Mouse (Mus musculus) kidney, postnatal 0 days (tissue): ENCODE results near the gene Tenm4. TPM values are rescaled to one million over a fixed set of nuclear protein-coding genes. Genes with fewer than 3 reads are reported as not detected.

Experiments
- ATAC-seq: fragments of 200-750 bp; cut with Nextera tagmentation; replicated peaks from 2 replicates; pipeline ENCODE4 v1.8.0; 2017; ENCODE audit warnings: low read depth, moderate number of reproducible peaks, moderate TSS enrichment, moderate library complexity; ENCODE audit not compliant: low FRiP score
- DNase-seq: peaks from one replicate; pipeline ENCODE4 v3.0.0-alpha.2; 2016; ENCODE audit warnings: low spot score
- H3K27ac ChIP-seq: fragments of 300-500 bp; sonication (generic); 2 replicates; pipeline ENCODE4 v1.5.1; 2014; ENCODE audit warnings: mild to moderate bottlenecking
- H3K27me3 ChIP-seq: fragments of 300-500 bp; sonication (generic); 2 replicates; pipeline ENCODE4 v1.6.1; 2014; ENCODE audit warnings: low read length, mixed read lengths; ENCODE audit not compliant: insufficient read depth
- H3K36me3 ChIP-seq: fragments of 300-500 bp; sonication (generic); 2 replicates; pipeline ENCODE4 v1.6.1; 2014; ENCODE audit warnings: low read length, mixed read lengths; ENCODE audit not compliant: insufficient read depth
- H3K4me1 ChIP-seq: fragments of 300-500 bp; sonication (generic); replicated peaks from 2 replicates; pipeline ENCODE4 v1.6.1; 2014; ENCODE audit warnings: antibody characterized with exemption, low read length, mixed read lengths; ENCODE audit not compliant: insufficient read depth
- H3K4me2 ChIP-seq: fragments of 300-500 bp; sonication (generic); 2 replicates; pipeline ENCODE4 v1.6.1; 2014; ENCODE audit warnings: mild to moderate bottlenecking, low read length, moderate library complexity, mixed read lengths
- H3K4me3 ChIP-seq: fragments of 300-500 bp; sonication (generic); replicated peaks from 2 replicates; pipeline ENCODE4 v1.5.1; 2014; ENCODE audit warnings: low read depth, low read length
- H3K9ac ChIP-seq: fragments of 300-500 bp; sonication (generic); 2 replicates; pipeline ENCODE4 v1.6.1; 2014; ENCODE audit warnings: low read depth, low read length
- H3K9me3 ChIP-seq: fragments of 300-500 bp; sonication (generic); replicated peaks from 2 replicates; pipeline ENCODE4 v1.6.1; 2016; ENCODE audit warnings: low read length, inconsistent platforms, mixed read lengths
- CTCF ChIP-seq: IDR thresholded peaks from 2 replicates; pipeline ENCODE4 v1.5.1; 2016; ENCODE audit warnings: antibody characterized with exemption, low read depth, mild to moderate bottlenecking, moderate library complexity
- WGBS: fragments of 180-500 bp; shearing (Covaris S2); extraction: QIAGEN DNeasy Blood & Tissue Kit; methylation state at CpG from one replicate; pipeline ENCODE4 v1.1.7; 2014; 5-methylcytosine and 5-hydroxymethylcytosine counted together
- polyA plus RNA-seq: library from polyadenylated mRNA; unstranded; fragments of >200 nt; fragmentation: Nextera tagmentation; extraction: Ambion mirVana; gene quantifications from 2 replicates; pipeline ENCODE4 v1.2.1, GENCODE M21; 2015

Gene Tenm4
- polyA plus RNA-seq, 1 experiment from 2014 or later, result 22.6 TPM

GRCm38 (mm10) chr7:96838926-96839325 lies 667.9 kb downstream of the Tenm4 start:
- WGBS, result 96% methylated on average over 4 of the region's 4 CpGs
- no peak for TF ChIP-seq CTCF

GRCm38 (mm10) chr7:96839586-96839985 lies 668.5 kb downstream of the Tenm4 start:
- ATAC-seq, result no peak
- no peaks in the 10 kb centered on the region; the same call in 1 of the 2 replicates for H3K4me1 ChIP-seq
- H3K4me3 ChIP-seq, result no peak overlapping the region
- no peak overlapping the region for H3K4me2 ChIP-seq
- no peaks in the 10 kb centered on the region for H3K9me3 ChIP-seq
- no peak overlapping the region for H3K9ac ChIP-seq
- no peak overlapping the region for H3K27ac ChIP-seq
- TF ChIP-seq CTCF, result no peak
- no peaks in the 10 kb centered on the region; the same call in 1 of the 2 replicates for H3K36me3 ChIP-seq
- H3K27me3 ChIP-seq, result no peaks in the 10 kb centered on the region
- 85% methylated on average over 4 of the region's 4 CpGs for WGBS
- no peak for DNase-seq

More at GRCm38 (mm10) chr7:96838926-96839325, 667.9 kb downstream of the Tenm4 start:
- DNase-seq (no peak), ATAC-seq (no peak)
- Histone ChIP-seq H3K27me3 (no peaks in the 10 kb centered on the region), H3K27ac (no peak overlapping the region), H3K36me3 (no peaks in the 10 kb centered on the region; the same call in 1 of the 2 replicates), H3K9ac (no peak overlapping the region), H3K4me3 (no peak overlapping the region), H3K4me2 (no peak overlapping the region), H3K4me1 (no peaks in the 10 kb centered on the region; the same call in 1 of the 2 replicates), H3K9me3 (no peaks in the 10 kb centered on the region)

- no peaks in the 10 kb centered on the region for H3K27me3 ChIP-seq
- 77% methylated on average over 12 of the region's 12 CpGs for WGBS
- no peaks in the 10 kb centered on the region for H3K9me3 ChIP-seq
- H3K36me3 ChIP-seq, result 0 out of 2 replicates have a peak, but pooled peaks cover 3% of the 10 kb centered on the region
- ATAC-seq (no peak), DNase-seq (no peak)
- H3K4me2 ChIP-seq, result no peak overlapping the region
- no peak overlapping the region for H3K4me3 ChIP-seq
- H3K27ac ChIP-seq, result no peak overlapping the region
- no peak overlapping the region for H3K9ac ChIP-seq
- no peaks in the 10 kb centered on the region for H3K4me1 ChIP-seq
- TF ChIP-seq CTCF, result no peak
Measured at GRCm38 (mm10) chr7:96842477-96843255, 671.6 kb downstream of the Tenm4 start.

DNA sequence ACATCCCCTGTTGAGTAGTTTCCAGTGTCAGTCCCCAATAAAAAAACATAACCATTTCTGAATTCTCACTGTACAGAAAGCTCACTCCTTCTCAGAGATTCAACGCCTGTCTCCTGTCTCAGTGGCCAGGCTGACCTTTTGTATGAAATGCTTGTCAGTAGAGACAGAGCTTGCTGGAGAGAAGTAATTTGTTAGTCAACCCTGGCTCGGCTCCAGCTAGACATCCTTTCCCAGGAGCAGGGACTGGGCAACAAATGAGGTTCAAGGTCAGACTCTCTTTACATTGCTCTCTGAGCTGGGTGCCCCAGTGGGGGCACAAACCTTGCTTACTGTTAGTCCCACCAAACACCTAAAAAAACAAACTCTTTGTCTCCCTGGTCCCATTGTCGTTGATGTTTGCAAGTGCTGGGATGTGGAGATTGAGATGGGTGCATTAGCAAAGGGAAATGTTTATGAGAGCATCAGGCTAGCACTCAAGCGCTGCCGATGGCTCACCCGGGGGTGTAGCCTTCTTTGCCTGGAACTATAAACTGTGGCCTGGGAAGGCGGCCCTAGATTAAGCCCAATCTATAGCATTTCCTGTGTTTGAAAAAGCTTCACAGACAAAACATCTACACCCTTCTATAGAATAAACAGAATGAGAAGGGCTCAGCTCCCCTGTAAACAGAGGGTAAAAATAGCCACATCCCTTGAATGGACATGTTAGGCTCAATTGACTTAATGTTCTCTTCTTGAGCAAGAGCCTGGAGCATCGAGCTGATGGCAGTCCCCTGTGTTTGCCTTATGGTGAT lies 673.3 kb downstream of the Tenm4 start:
- WGBS, result 46% methylated on average over 8 of the region's 8 CpGs
- H3K4me2 ChIP-seq, result no peak overlapping the region
- no peak overlapping the region for H3K4me3 ChIP-seq
- no peaks in the 10 kb centered on the region for H3K9me3 ChIP-seq
- H3K27ac ChIP-seq, result 0 out of 2 replicates have a peak overlapping the region, but pooled peaks have one; percentile 19
- no peak overlapping the region for H3K9ac ChIP-seq
- ATAC-seq, result no peak
- H3K36me3 ChIP-seq, result 0 out of 2 replicates have a peak, but pooled peaks cover 3% of the 10 kb centered on the region
- peak; percentile 47 for DNase-seq
- H3K4me1 ChIP-seq, result no peaks in the 10 kb centered on the region
- no peak for TF ChIP-seq CTCF
- H3K27me3 ChIP-seq, result no peaks in the 10 kb centered on the region

GRCm38 (mm10) chr7:96852781-96853180 lies 681.7 kb downstream of the Tenm4 start:
- no peak overlapping the region for H3K4me3 ChIP-seq
- no peaks in the 10 kb centered on the region for H3K9me3 ChIP-seq
- H3K4me2 ChIP-seq, result no peak overlapping the region
- DNase-seq (no peak), ATAC-seq (no peak)
- no peaks in the 10 kb centered on the region for H3K27me3 ChIP-seq
- H3K9ac ChIP-seq, result no peak overlapping the region
- no peak for TF ChIP-seq CTCF
- H3K4me1 ChIP-seq, result no peaks in the 10 kb centered on the region
- WGBS, result 87% methylated on average over 2 of the region's 2 CpGs
- H3K36me3 ChIP-seq, result no peaks in the 10 kb centered on the region
- H3K27ac ChIP-seq, result no peak overlapping the region

GRCm38 (mm10) chr7:96855867-96856406 lies 684.9 kb downstream of the Tenm4 start:
- no peak overlapping the region for H3K27ac ChIP-seq
- ATAC-seq (no peak), DNase-seq (no peak)
- H3K4me2 ChIP-seq, result no peak overlapping the region
- no peak overlapping the region for H3K4me3 ChIP-seq
- no peaks in the 10 kb centered on the region for H3K9me3 ChIP-seq
- no peaks in the 10 kb centered on the region for H3K4me1 ChIP-seq
- no peaks in the 10 kb centered on the region for H3K36me3 ChIP-seq
- no peak overlapping the region for H3K9ac ChIP-seq
- no peak for TF ChIP-seq CTCF
- no peaks in the 10 kb centered on the region for H3K27me3 ChIP-seq
- 88% methylated on average over 5 of the region's 5 CpGs for WGBS
